Mouse (Mus musculus) neural tube, embryonic 13.5 days (tissue): ENCODE data around the gene Tigit. TPM values are rescaled to one million over a fixed set of nuclear protein-coding genes. Genes with fewer than 3 reads are reported as not detected.

Experiments used
- ATAC-seq: fragments of 200-750 bp; cut with Nextera tagmentation; 2 replicates; pipeline ENCODE4 v1.8.0; 2017; ENCODE audit warnings: low read depth, mild to moderate bottlenecking, moderate TSS enrichment, moderate library complexity
- H3K27ac ChIP-seq: fragments of 300-500 bp; sonication (generic); replicated peaks from 2 replicates; pipeline ENCODE4 v1.5.1; 2015; ENCODE audit warnings: moderate library complexity, mild to moderate bottlenecking, inconsistent platforms
- H3K27me3 ChIP-seq: fragments of 300-500 bp; sonication (generic); 2 replicates; pipeline ENCODE4 v1.6.1; 2015; ENCODE audit warnings: mild to moderate bottlenecking, inconsistent platforms
- H3K36me3 ChIP-seq: fragments of 300-500 bp; sonication (generic); 2 replicates; pipeline ENCODE4 v1.6.1; 2015; ENCODE audit warnings: mild to moderate bottlenecking, inconsistent platforms
- H3K4me1 ChIP-seq: fragments of 300-500 bp; sonication (generic); replicated peaks from 2 replicates; pipeline ENCODE4 v1.6.1; 2015; ENCODE audit warnings: inconsistent platforms
- H3K4me2 ChIP-seq: fragments of 300-500 bp; sonication (generic); 2 replicates; pipeline ENCODE4 v1.6.1; 2015; ENCODE audit warnings: inconsistent platforms, mild to moderate bottlenecking, moderate library complexity
- H3K4me3 ChIP-seq: fragments of 300-500 bp; sonication (generic); 2 replicates; pipeline ENCODE4 v1.5.1; 2015; ENCODE audit warnings: mild to moderate bottlenecking, inconsistent platforms
- H3K9ac ChIP-seq: fragments of 300-500 bp; sonication (generic); 2 replicates; pipeline ENCODE4 v1.6.1; 2015; ENCODE audit warnings: moderate library complexity, mild to moderate bottlenecking, inconsistent platforms
- H3K9me3 ChIP-seq: fragments of 300-500 bp; sonication (generic); 2 replicates; pipeline ENCODE4 v1.6.1; 2016; ENCODE audit warnings: inconsistent platforms
- WGBS: fragments of 180-500 bp; shearing (Covaris S2); methylation state at CpG from one replicate; pipeline ENCODE4 v1.1.7; 2015; 5-methylcytosine and 5-hydroxymethylcytosine counted together
- polyA plus RNA-seq: library from polyadenylated mRNA; unstranded; fragments of >200 nt; fragmentation: Nextera tagmentation; extraction: Ambion mirVana; gene quantifications from 2 replicates; pipeline ENCODE4 v1.2.1, GENCODE M21; 2015

Gene Tigit
- not detected in 2 replicates for polyA plus RNA-seq

DNA sequence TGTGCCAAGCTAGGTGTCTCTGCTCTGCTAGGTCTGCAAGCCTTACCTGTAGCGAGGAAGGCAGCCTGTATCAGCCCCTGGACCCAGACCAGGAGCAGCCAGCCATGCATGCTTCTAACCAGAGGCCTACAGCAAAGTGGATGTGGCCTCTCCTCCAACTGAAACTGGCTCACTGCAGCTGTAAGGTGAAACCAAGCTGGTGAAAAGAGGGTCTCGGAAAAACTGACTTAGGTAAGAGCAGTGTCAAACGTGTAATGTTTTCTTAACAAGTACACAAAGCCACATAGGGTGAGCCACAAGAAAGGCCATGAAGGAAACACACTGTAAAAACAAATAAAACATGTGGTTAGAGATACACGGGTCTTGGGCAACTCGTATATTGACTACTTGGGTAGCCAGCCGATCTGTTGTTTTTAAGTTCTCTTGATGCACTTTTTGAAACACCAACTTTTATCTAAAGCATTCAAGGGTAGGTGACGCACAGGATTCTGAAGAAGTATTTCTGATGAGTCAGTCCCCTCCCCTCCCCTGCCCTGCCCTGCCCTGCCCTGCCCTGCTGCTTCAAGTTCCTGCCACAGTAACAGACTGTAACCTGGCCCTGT lies at the start of gene Tigit:
Gene Tigit, minus strand, starts transcription at position 169 of the 602 bp plus-strand sequence.
- H3K4me2 ChIP-seq = no peak within 1 kb of the TSS
- ATAC-seq = no peak
- H3K4me1 ChIP-seq = no peaks in the 10 kb centered on the region
- H3K27ac ChIP-seq = no peak within 1 kb of the TSS
- no peak within 1 kb of the TSS for H3K4me3 ChIP-seq
- no peaks in the 10 kb centered on the region for H3K36me3 ChIP-seq
- H3K9me3 ChIP-seq = no peaks in the 10 kb centered on the region
- 77% methylated on average over 7 of the region's 7 CpGs for WGBS
- no peaks in the 10 kb centered on the region for H3K27me3 ChIP-seq
- H3K9ac ChIP-seq = no peak within 1 kb of the TSS

DNA sequence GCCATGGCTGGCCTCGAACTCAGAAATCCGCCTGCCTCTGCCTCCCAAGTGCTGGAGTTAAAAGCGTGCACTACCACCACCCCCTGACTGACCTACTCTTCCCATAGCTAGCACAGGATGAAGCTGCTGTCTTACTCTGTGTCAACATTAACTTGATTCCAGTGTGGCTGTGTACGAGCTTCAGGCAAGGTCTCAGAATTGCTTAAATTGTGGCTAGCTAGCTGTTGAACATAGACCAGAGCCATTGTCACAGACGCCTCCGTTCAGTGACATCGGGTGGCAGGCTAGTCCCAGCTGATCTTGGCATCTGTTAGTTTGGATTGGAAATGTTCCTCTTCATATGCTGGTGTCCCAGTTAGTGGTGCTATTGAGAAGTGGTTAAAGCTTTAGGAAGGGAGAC lies 47.4 kb upstream of the Tigit start:
- Histone ChIP-seq H3K9me3 (no peaks in the 10 kb centered on the region), H3K4me1 (peaks cover 23% of the 10 kb centered on the region), H3K9ac (no peak overlapping the region), H3K27me3 (no peaks in the 10 kb centered on the region), H3K4me2 (no peak overlapping the region), H3K36me3 (no peaks in the 10 kb centered on the region), H3K27ac (no peak overlapping the region), H3K4me3 (no peak overlapping the region)
- no peak for ATAC-seq
- WGBS = 95% methylated on average over 7 of the region's 7 CpGs

DNA sequence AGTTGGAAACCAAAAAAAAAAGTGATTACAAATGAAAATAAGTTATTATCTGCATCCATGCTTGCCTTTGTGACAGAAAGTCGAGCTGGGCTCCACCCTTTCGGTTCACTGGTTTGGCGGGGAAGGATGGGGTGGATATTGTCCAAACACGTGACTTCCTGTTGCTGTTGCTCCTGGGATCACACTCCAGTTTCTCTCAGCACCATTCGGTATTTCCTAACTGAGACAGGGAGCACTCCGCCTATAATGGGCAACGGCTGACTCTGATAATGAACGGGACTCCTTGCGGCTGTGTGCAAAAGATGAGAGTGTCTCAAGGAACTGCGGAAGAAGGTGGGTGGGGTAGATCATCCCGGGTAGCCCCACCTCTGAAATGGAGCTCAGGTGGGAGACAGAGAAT lies 46.7 kb upstream of the Tigit start:
- no peak overlapping the region for H3K4me3 ChIP-seq
- WGBS = 89% methylated on average over 11 of the region's 11 CpGs
- no peaks in the 10 kb centered on the region for H3K9me3 ChIP-seq
- H3K4me1 ChIP-seq = peaks cover 23% of the 10 kb centered on the region
- H3K9ac ChIP-seq = no peak overlapping the region
- H3K4me2 ChIP-seq = no peak overlapping the region
- ATAC-seq = no peak
- H3K36me3 ChIP-seq = no peaks in the 10 kb centered on the region
- H3K27me3 ChIP-seq = no peaks in the 10 kb centered on the region
- H3K27ac ChIP-seq = no peak overlapping the region

DNA sequence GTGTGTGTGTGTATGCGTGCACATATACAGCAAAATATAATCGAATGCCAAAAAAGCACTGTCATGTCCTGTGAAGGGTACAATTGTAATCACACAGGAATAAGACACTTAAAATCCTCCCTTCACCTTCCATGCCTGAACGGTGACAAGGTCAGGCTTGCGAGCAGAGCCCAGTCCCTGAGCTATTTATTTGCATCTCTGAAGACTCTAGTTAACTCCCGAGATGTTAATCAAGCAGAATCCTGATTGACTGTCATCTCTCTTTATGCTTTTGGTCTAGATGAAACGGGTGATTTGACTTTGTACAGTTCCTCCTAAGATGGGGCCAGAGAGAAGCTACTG lies 46.2 kb upstream of the Tigit start:
- Histone ChIP-seq H3K27me3 (no peaks in the 10 kb centered on the region), H3K4me1 (peaks cover 23% of the 10 kb centered on the region), H3K4me3 (no peak overlapping the region), H3K9ac (no peak overlapping the region), H3K4me2 (peak overlapping the region; percentile 47; the same call in 1 of the 2 replicates), H3K9me3 (no peaks in the 10 kb centered on the region), H3K27ac (0 out of 2 replicates have a peak overlapping the region, but pooled peaks have one; percentile 78), H3K36me3 (no peaks in the 10 kb centered on the region)
- no peak for ATAC-seq
- WGBS = 54% methylated on average over 6 of the region's 6 CpGs

DNA sequence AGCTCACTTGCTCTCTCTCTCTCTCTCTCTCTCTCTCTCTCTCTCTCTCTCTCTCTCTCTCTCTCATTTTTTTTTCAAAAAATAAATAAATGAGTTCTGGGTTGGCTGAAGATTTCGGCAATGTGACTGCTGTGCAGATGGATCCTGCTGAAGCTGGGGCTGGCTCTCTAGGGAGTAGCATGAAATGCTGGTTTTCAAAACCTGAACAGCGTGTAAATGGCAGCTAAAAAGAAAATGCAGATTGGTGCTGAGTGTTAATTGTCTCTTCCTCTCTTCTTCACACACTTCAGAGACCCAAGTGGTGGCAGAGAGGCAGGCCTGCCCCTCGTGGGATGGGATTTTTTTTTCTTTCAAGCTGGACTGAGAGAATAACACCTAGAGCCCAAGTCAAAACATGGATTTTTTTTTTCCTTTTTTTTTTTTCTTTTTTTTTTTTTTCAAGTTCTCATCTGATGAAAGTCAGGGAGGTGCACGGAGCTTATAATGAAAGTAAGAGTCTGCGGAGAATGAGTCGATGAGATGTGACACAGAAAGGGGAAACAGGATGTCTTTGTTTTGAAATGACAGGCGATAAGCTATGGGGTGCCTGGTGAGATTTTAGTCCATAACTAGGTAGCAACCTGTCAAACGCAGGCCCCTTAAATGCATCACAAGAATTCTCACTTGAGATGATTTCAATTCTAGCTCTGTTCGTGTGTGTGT lies 45.6 kb upstream of the Tigit start:
- 0 out of 2 replicates have a peak overlapping the region, but pooled peaks have one; percentile 39 for H3K9ac ChIP-seq
- WGBS = 39% methylated on average over 9 of the region's 9 CpGs

DNA sequence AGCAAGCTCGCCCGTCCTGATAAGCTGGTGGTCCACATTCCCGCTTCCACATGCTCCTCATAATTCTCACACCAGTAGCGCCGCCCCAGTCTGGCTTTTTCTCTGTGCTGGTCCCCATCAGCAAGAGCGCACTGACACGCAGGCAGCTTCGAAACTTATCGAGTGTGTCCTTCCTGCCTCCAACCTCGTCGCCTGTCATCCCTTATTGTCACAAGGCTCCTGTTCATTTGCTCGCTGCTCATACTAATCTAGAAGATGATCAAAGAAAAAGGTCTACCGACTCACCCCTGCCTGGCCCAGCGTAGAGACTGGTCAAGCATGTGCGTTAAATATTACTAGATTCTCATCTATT lies 45.1 kb upstream of the Tigit start:
- 48% methylated on average over 15 of the region's 15 CpGs for WGBS
- no peaks in the 10 kb centered on the region for H3K27me3 ChIP-seq
- peak overlapping the region; percentile 47 for H3K4me2 ChIP-seq
- H3K4me1 ChIP-seq = peaks cover 23% of the 10 kb centered on the region
- peak overlapping the region; percentile 39; the same call in 1 of the 2 replicates for H3K9ac ChIP-seq
- H3K4me3 ChIP-seq = peak overlapping the region; percentile 18
- no peaks in the 10 kb centered on the region for H3K36me3 ChIP-seq
- ATAC-seq = peak; percentile 86
- H3K9me3 ChIP-seq = no peaks in the 10 kb centered on the region
- peak overlapping the region; percentile 78 for H3K27ac ChIP-seq

More for the DNA sequence above, 45.6 kb upstream of the Tigit start:
- Histone ChIP-seq H3K36me3 (no peaks in the 10 kb centered on the region), H3K4me2 (peak overlapping the region; percentile 47), H3K27ac (peak overlapping the region; percentile 78), H3K9me3 (no peaks in the 10 kb centered on the region), H3K4me1 (peaks cover 23% of the 10 kb centered on the region), H3K4me3 (peak overlapping the region; percentile 18), H3K27me3 (no peaks in the 10 kb centered on the region)
- ATAC-seq = peak; percentile 77

DNA sequence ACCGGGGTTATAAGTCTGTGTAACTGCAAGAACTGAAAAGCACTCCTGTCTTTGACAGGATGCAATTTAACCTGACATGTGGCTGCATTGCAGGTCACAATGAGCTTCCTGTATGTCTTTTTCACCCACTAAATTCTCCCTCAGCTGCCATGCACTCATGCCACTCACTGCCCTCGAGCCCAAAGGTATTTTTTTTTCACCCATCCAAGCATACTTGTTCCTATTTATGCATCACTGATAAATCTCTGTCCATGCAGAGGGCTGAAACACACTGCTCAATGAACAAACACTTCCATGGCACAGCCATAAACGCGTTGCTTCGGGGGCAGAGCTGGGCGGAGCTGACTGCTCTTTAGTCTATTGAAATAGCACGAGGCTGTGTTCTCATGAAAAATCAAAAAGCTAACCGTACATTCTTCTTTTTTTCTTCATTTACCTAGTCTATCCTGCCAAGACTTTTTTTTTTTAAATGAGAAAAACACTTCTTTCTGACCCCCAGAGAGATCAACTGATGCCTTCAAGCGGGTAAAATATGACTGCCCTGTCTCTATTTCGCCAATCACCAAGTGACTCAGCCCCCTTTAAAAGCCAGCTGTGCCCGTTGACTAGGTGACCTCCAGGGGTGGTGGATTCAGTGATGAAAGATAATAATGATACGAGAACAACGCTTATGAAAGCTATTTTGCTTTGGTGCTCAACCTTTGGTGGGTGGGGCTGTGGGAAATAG lies 44.6 kb upstream of the Tigit start:
- 29% methylated on average over 13 of the region's 13 CpGs for WGBS
- Histone ChIP-seq H3K27ac (peak overlapping the region; percentile 78), H3K4me2 (peak overlapping the region; percentile 47), H3K27me3 (no peaks in the 10 kb centered on the region), H3K36me3 (no peaks in the 10 kb centered on the region), H3K9me3 (no peaks in the 10 kb centered on the region), H3K4me3 (peak overlapping the region; percentile 18), H3K4me1 (peaks cover 23% of the 10 kb centered on the region), H3K9ac (peak overlapping the region; percentile 39; the same call in 1 of the 2 replicates)
- ATAC-seq = peak; percentile 53

DNA sequence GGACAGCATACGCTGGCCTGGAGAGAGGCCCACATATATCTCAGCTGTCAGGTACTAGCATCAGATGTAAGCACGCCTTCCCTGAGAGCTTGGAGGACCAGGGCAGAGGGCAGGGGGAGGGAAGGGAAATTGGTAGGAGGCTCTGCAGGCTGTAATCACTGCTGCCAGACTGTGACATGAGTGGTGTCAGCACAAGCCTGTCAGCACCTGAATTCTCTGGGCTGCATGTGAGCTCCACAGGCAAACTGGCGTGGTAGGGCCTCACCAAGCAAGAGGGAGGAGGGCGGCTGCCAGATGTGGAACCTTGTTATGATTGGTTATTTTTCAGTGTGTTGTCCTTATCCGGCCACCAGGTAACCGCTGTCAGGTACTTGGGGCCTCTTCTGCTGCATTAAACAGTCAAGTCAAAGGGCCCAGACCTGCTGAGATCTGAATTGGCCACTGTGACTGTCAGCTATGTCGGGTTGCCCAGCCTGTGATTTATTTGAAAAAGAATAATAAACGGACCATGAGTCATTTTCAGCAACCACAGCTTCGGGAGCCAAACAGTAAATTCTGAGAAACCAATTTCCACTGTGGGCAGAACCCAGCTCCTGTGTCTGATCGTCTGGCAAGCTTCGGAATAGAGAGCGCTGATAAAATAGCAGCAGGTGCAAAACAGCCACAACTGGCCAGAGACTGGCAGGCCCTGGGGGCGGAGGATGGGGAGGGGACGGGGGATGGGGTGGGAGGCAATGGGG lies 38.0 kb upstream of the Tigit start:
- Histone ChIP-seq H3K4me1 (peaks cover 12% of the 10 kb centered on the region), H3K36me3 (no peaks in the 10 kb centered on the region), H3K4me2 (no peak overlapping the region), H3K27ac (peak overlapping the region; percentile 34), H3K27me3 (no peaks in the 10 kb centered on the region), H3K4me3 (no peak overlapping the region), H3K9me3 (no peaks in the 10 kb centered on the region), H3K9ac (no peak overlapping the region)
- ATAC-seq = peak; percentile 72
- WGBS = 56% methylated on average over 14 of the region's 14 CpGs

DNA sequence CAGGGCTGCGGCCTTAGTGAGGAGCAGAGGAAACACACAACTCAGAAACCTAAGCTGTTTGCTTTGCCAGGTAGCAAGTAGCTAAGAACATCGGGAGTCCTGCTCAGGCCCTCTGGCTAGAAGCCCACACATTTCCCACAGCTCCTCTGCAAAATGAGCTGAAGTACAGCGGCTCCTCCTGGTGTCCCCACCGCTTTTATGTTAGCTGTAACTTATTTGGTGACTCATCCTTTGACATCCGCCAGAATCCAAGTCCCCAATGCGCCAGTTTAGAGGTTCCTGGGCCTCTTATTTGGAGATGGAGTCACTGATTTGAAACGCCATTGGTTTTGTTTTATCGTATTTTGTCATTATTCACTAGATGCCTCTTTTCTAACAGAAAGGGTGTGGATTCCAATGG lies 36.6 kb upstream of the Tigit start:
- ATAC-seq = no peak
- H3K4me2 ChIP-seq = no peak overlapping the region
- WGBS = 82% methylated on average over 8 of the region's 8 CpGs
- no peak overlapping the region for H3K9ac ChIP-seq
- H3K9me3 ChIP-seq = no peaks in the 10 kb centered on the region
- peaks cover 12% of the 10 kb centered on the region for H3K4me1 ChIP-seq
- H3K36me3 ChIP-seq = no peaks in the 10 kb centered on the region
- H3K27ac ChIP-seq = no peak overlapping the region
- H3K27me3 ChIP-seq = no peaks in the 10 kb centered on the region
- no peak overlapping the region for H3K4me3 ChIP-seq

DNA sequence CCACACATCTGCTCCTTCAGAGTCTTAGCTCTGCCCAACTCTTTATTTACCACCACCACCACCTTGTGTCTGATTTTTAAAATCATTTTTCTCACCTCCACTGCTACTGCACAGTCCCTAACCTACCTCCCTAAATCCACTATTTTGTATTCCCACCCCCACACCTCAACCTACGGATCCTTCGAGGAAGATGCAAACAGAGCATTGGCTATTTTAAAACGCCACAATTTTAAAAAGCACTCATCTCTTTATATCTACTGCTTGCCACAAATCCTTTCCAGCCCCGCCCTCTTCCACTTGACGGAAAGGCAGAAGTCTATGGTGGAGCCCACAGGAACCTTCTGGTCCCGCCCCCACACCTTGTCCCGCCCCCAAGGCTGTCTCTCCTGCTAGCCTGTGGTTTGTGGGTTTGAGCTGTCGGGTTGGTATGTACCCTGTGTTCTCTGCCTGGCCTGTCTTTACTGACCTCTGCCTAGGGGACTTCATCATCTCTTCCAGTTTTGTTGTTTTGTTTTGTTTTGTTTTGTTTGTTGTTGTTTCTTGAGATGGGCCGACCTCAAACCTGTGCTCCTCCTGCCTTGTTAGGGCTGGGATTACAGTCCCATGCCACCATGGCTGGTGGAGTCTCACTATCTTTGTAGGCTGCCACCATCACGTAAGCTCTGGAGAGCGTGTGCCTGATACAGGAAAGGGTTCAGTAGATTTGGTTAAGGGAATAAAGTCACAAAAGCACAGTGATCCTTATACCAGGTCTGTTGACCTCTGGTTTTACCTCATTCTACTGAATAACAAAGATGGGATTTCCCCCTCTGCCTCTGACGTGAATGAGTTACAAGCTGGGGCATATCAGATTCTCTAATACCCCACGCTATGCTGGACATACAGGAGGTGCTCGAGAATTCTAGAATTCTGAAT lies 35.0 kb upstream of the Tigit start:
- ATAC-seq = no peak
- Histone ChIP-seq H3K27me3 (no peaks in the 10 kb centered on the region), H3K4me1 (peaks cover 12% of the 10 kb centered on the region), H3K4me2 (no peak overlapping the region), H3K9me3 (no peaks in the 10 kb centered on the region), H3K27ac (no peak overlapping the region), H3K9ac (no peak overlapping the region), H3K4me3 (no peak overlapping the region), H3K36me3 (no peaks in the 10 kb centered on the region)
- 87% methylated on average over 14 of the region's 14 CpGs for WGBS

DNA sequence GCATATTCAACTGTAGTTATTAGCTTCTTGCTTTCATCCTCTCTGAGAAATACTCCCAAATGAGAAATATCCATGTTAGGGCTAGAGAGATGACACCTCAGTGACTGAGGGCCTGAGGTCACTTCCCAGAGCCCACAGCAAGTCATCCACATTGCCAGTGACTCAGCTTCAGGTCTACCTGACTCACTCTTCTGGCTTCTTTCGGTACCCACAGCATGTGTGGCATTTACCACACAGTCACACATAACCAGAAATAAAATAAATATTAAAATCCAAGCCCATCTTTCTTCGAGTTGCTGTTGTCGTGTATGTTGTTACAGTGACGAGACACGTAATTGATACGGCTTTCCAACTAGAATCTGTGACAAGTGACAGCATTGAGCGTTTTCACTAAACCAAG lies 33.8 kb upstream of the Tigit start:
- no peak overlapping the region for H3K27ac ChIP-seq
- no peaks in the 10 kb centered on the region for H3K36me3 ChIP-seq
- no peak overlapping the region for H3K4me3 ChIP-seq
- 90% methylated on average over 7 of the region's 7 CpGs for WGBS
- no peaks in the 10 kb centered on the region for H3K27me3 ChIP-seq
- peaks cover 12% of the 10 kb centered on the region for H3K4me1 ChIP-seq
- H3K9me3 ChIP-seq = no peaks in the 10 kb centered on the region
- no peak overlapping the region for H3K9ac ChIP-seq
- no peak for ATAC-seq
- no peak overlapping the region for H3K4me2 ChIP-seq
